Mouse (Mus musculus): ENCODE measurements at regions not wholly inside any gene's neighbourhood (a gene's known extent, or its start where the extent isn't known, plus 50 kb on each side); places are given as distances from the start of the nearest gene placed in this dataset.

- 56% methylated on average over 24 of the region's 24 CpGs for WGBS
- Histone ChIP-seq H3K4me1 (replicated peaks) (peaks cover 8% of the 10 kb centered on the region), H3K4me2 (peak overlapping the region; percentile 38), H3K27me3 (no peaks in the 10 kb centered on the region), H3K27ac (no peak overlapping the region), H3K4me3 (no peak overlapping the region), H3K36me3 (no peaks in the 10 kb centered on the region), H3K9me3 (replicated peaks) (no peaks in the 10 kb centered on the region), H3K9ac (no peak overlapping the region)
- ATAC-seq (replicated peaks; ENCODE audit: insufficient number of reproducible peaks, insufficient read depth, low FRiP score, low read depth), result peak; percentile 72; the same call in 1 of the 2 replicates
Observed at GRCm38 (mm10) chr1:155491205-155492026, 66.5 kb upstream of the Acbd6 start.

- no peaks in the 10 kb centered on the region for H3K9me3 ChIP-seq (replicated peaks)
- H3K27ac ChIP-seq, result no peak overlapping the region
- no peak for ATAC-seq (replicated peaks; ENCODE audit: insufficient number of reproducible peaks, insufficient read depth, low FRiP score, low read depth)
- no peak overlapping the region for H3K9ac ChIP-seq
- H3K27me3 ChIP-seq, result no peaks in the 10 kb centered on the region
- peaks cover 8% of the 10 kb centered on the region for H3K4me1 ChIP-seq (replicated peaks)
- H3K4me2 ChIP-seq, result no peak overlapping the region
- no peak overlapping the region for H3K4me3 ChIP-seq
- 74% methylated on average over 6 of the region's 6 CpGs for WGBS
- no peaks in the 10 kb centered on the region for H3K36me3 ChIP-seq
Observed at GRCm38 (mm10) chr1:155493333-155493732, 64.6 kb upstream of the Acbd6 start.

- Histone ChIP-seq H3K4me2 (no peak overlapping the region), H3K4me1 (replicated peaks) (peaks cover 8% of the 10 kb centered on the region), H3K27ac (no peak overlapping the region), H3K36me3 (no peaks in the 10 kb centered on the region), H3K27me3 (no peaks in the 10 kb centered on the region), H3K4me3 (no peak overlapping the region), H3K9me3 (replicated peaks) (no peaks in the 10 kb centered on the region), H3K9ac (no peak overlapping the region)
- no peak for ATAC-seq (replicated peaks; ENCODE audit: insufficient number of reproducible peaks, insufficient read depth, low FRiP score, low read depth)
- 68% methylated on average over 4 of the region's 4 CpGs for WGBS
Observed at GRCm38 (mm10) chr1:155493799-155494198, 64.1 kb upstream of the Acbd6 start.

- Histone ChIP-seq H3K27ac (no peak overlapping the region), H3K4me1 (replicated peaks) (peaks cover 8% of the 10 kb centered on the region), H3K9ac (no peak overlapping the region), H3K27me3 (no peaks in the 10 kb centered on the region), H3K4me3 (no peak overlapping the region), H3K36me3 (no peaks in the 10 kb centered on the region), H3K4me2 (no peak overlapping the region), H3K9me3 (replicated peaks) (no peaks in the 10 kb centered on the region)
- no peak for ATAC-seq (replicated peaks; ENCODE audit: insufficient number of reproducible peaks, insufficient read depth, low FRiP score, low read depth)
- 61% methylated on average over 2 of the region's 2 CpGs for WGBS
Observed at GRCm38 (mm10) chr1:155494347-155494746, 63.6 kb upstream of the Acbd6 start.

- ATAC-seq (replicated peaks; ENCODE audit: insufficient number of reproducible peaks, insufficient read depth, low FRiP score, low read depth), result no peak
- no peak overlapping the region for H3K9ac ChIP-seq
- 93% methylated on average over 1 of the region's 1 CpGs for WGBS
Observed at GRCm38 (mm10) chr1:155499735-155500134, 58.2 kb upstream of the Acbd6 start.

GRCm38 (mm10) chr1:155502867-155503266 is 55.1 kb upstream of the Acbd6 start:
- H3K9me3 ChIP-seq (replicated peaks), result no peaks in the 10 kb centered on the region
- no peak overlapping the region for H3K4me2 ChIP-seq
- H3K36me3 ChIP-seq, result no peaks in the 10 kb centered on the region
- WGBS, result 70% methylated on average over 10 of the region's 10 CpGs
- H3K9ac ChIP-seq, result no peak overlapping the region
- peaks cover 24% of the 10 kb centered on the region for H3K4me1 ChIP-seq (replicated peaks)
- no peak overlapping the region for H3K27ac ChIP-seq
- H3K4me3 ChIP-seq, result no peak overlapping the region
- no peak for ATAC-seq (replicated peaks; ENCODE audit: insufficient number of reproducible peaks, insufficient read depth, low FRiP score, low read depth)
- no peaks in the 10 kb centered on the region for H3K27me3 ChIP-seq

More at GRCm38 (mm10) chr1:155499735-155500134, 58.2 kb upstream of the Acbd6 start:
- Histone ChIP-seq H3K4me1 (replicated peaks) (peaks cover 12% of the 10 kb centered on the region), H3K4me2 (no peak overlapping the region), H3K27me3 (no peaks in the 10 kb centered on the region), H3K27ac (no peak overlapping the region), H3K4me3 (no peak overlapping the region), H3K36me3 (no peaks in the 10 kb centered on the region), H3K9me3 (replicated peaks) (no peaks in the 10 kb centered on the region)

GRCm38 (mm10) chr1:155504581-155505328 is 53.2 kb upstream of the Acbd6 start:
- H3K4me2 ChIP-seq, result peak overlapping the region; percentile 40
- no peaks in the 10 kb centered on the region for H3K36me3 ChIP-seq
- no peak overlapping the region for H3K4me3 ChIP-seq
- peak overlapping the region; percentile 95 for H3K27ac ChIP-seq
- no peak overlapping the region for H3K9ac ChIP-seq
- H3K9me3 ChIP-seq (replicated peaks), result no peaks in the 10 kb centered on the region
- ATAC-seq (replicated peaks; ENCODE audit: insufficient number of reproducible peaks, insufficient read depth, low FRiP score, low read depth), result peak; percentile 87
- WGBS, result 16% methylated on average over 12 of the region's 12 CpGs
- H3K27me3 ChIP-seq, result no peaks in the 10 kb centered on the region
- peaks cover 24% of the 10 kb centered on the region for H3K4me1 ChIP-seq (replicated peaks)

- ATAC-seq (replicated peaks; ENCODE audit: insufficient number of reproducible peaks, insufficient read depth, low FRiP score, low read depth), result no peak
- 50% methylated on average over 6 of the region's 6 CpGs for WGBS
- H3K9ac ChIP-seq, result no peak overlapping the region
- H3K36me3 ChIP-seq, result no peaks in the 10 kb centered on the region
- peak overlapping the region; percentile 40; the same call in 1 of the 2 replicates for H3K4me2 ChIP-seq
- H3K9me3 ChIP-seq (replicated peaks), result no peaks in the 10 kb centered on the region
- peak overlapping the region; percentile 95 for H3K27ac ChIP-seq
- no peaks in the 10 kb centered on the region for H3K27me3 ChIP-seq
- no peak overlapping the region for H3K4me3 ChIP-seq
- peaks cover 24% of the 10 kb centered on the region for H3K4me1 ChIP-seq (replicated peaks)
Observed at GRCm38 (mm10) chr1:155505361-155506077, 52.4 kb upstream of the Acbd6 start.
